Mouse (Mus musculus) spleen, postnatal 4 days (tissue): ENCODE results near the gene 4933424G06Rik.
A peak's percentile ranks its signal among the peaks of the same experiment; 100 is the strongest.
"Not testable (repeated sequence)": the region's sequence is repeated elsewhere in the genome, so short reads cannot be mapped to it uniquely, and the experiment has no call there.

Experiments
- DNase-seq, 2 experiments: peaks; one replicate each; pipeline ENCODE4 v3.0.0; 2022; ENCODE audit warnings: low spot score in 2 of 2

The 4933424G06Rik gene

GRCm38 (mm10) chr1:36709854-36710280, at the start of gene 4933424G06Rik:
Gene 4933424G06Rik, plus strand, starts transcription at chr1:36710149.
- DNase-seq: peak; percentile 97 to 99

- DNase-seq: no peak
Observed at GRCm38 (mm10) chr1:36664457-36664856, 45.5 kb upstream of the 4933424G06Rik start.

- DNase-seq: no peak
Observed at GRCm38 (mm10) chr1:36665165-36665723, 44.7 kb upstream of the 4933424G06Rik start.

GRCm38 (mm10) chr1:36665934-36666333, 44.0 kb upstream of the 4933424G06Rik start:
- no peak for DNase-seq

GRCm38 (mm10) chr1:36668007-36668406, 41.9 kb upstream of the 4933424G06Rik start:
- DNase-seq: not testable (repeated sequence)

GRCm38 (mm10) chr1:36670256-36670655, 39.7 kb upstream of the 4933424G06Rik start:
- DNase-seq: no peak

GRCm38 (mm10) chr1:36671260-36671659, 38.7 kb upstream of the 4933424G06Rik start:
- DNase-seq: no peak

- no peak for DNase-seq
Observed at GRCm38 (mm10) chr1:36672648-36673350, 37.1 kb upstream of the 4933424G06Rik start.

- DNase-seq: no peak
Observed at GRCm38 (mm10) chr1:36674936-36675335, 35.0 kb upstream of the 4933424G06Rik start.

GRCm38 (mm10) chr1:36680893-36681292, 29.1 kb upstream of the 4933424G06Rik start:
- no peak for DNase-seq

GRCm38 (mm10) chr1:36682620-36683355, 27.2 kb upstream of the 4933424G06Rik start, which contains the start of gene Fam178b:
Gene Fam178b, minus strand, starts transcription at chr1:36683183.
- no peak for DNase-seq

GRCm38 (mm10) chr1:36683810-36684467, 26.0 kb upstream of the 4933424G06Rik start:
- peak; percentile 61 to 82 for DNase-seq

GRCm38 (mm10) chr1:36690671-36691235, 19.2 kb upstream of the 4933424G06Rik start:
- no peak for DNase-seq

- peak; percentile 96 to 98 for DNase-seq
Observed at GRCm38 (mm10) chr1:36691271-36692155, 18.4 kb upstream of the 4933424G06Rik start, which contains the start of gene Cox5b. Gene Cox5b, plus strand, starts transcription at chr1:36691449.

- no peak for DNase-seq
Observed at GRCm38 (mm10) chr1:36694871-36695270, 15.1 kb upstream of the 4933424G06Rik start.

GRCm38 (mm10) chr1:36696411-36696810, 13.5 kb upstream of the 4933424G06Rik start:
- no peak for DNase-seq

- no peak for DNase-seq
Observed at GRCm38 (mm10) chr1:36697030-36697429, 12.9 kb upstream of the 4933424G06Rik start.

GRCm38 (mm10) chr1:36707166-36707565, 2.8 kb upstream of the 4933424G06Rik start:
- DNase-seq: no peak

- no peak for DNase-seq
Observed at GRCm38 (mm10) chr1:36707797-36708196, 2.2 kb upstream of the 4933424G06Rik start.

GRCm38 (mm10) chr1:36708626-36709025, 1.3 kb upstream of the 4933424G06Rik start:
- no peak for DNase-seq
